Mouse (Mus musculus) kidney, postnatal 14 days (tissue): ENCODE measurements at regions not wholly inside any gene's neighbourhood (a gene's known extent, or its start where the extent isn't known, plus 50 kb on each side); places are given as distances from the start of the nearest gene placed in this dataset.

Source experiments
- DNase-seq: peaks from one replicate; pipeline ENCODE4 v3.0.0; 2022; ENCODE audit warnings: mixed read lengths

- DNase-seq: no peak
These were observed 125.8 kb upstream of the Tank start for GRCm38 (mm10) chr2:61452581-61452980.

- DNase-seq: no peak
These were observed 127.7 kb upstream of the Tank start for GRCm38 (mm10) chr2:61450731-61451130.

GRCm38 (mm10) chr2:61436591-61436990 lies 141.8 kb upstream of the Tank start:
- DNase-seq: no peak

DNA sequence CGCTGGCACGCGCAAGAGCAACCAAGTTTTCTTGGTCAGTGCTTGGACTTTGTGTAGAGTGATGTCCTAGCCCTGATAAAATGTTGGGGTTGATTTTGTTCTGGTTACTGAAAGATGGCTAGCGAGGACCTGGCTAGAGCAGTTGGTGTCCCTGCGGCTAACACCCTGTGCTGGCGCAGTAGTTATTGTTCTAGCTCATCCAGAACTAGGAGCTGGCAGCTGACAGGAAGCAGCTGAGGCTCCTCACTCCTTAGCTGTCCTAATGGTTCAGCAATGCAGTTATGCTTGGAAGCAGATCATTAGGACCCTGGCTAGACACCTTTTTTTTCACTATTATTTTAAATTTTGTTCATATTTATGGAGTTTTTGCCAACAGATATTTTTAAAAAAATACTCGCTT lies 170.5 kb upstream of the Tank start:
- DNase-seq: peak; percentile 20

GRCm38 (mm10) chr2:61406104-61406751 lies 172.2 kb upstream of the Tank start:
- no peak for DNase-seq

DNA sequence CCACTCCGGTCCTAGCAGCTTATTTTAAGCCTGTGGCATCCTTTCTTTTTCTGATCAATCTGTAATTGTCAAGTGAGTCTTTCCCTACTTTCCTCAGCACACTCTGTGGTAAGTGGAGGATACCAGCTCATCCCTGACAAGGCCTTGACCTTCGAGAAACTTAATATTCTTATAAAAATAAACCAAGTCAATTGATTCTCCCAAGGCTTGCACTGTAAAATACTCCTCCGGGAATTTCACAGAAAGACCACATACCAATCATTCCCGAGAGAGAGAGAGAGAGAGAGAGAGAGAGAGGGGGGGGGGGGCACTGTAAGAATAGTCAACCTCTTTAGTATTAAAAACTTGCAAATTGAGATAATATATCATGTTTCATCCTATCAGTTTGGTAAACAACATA lies 173.1 kb upstream of the Tank start:
- DNase-seq: no peak

DNA sequence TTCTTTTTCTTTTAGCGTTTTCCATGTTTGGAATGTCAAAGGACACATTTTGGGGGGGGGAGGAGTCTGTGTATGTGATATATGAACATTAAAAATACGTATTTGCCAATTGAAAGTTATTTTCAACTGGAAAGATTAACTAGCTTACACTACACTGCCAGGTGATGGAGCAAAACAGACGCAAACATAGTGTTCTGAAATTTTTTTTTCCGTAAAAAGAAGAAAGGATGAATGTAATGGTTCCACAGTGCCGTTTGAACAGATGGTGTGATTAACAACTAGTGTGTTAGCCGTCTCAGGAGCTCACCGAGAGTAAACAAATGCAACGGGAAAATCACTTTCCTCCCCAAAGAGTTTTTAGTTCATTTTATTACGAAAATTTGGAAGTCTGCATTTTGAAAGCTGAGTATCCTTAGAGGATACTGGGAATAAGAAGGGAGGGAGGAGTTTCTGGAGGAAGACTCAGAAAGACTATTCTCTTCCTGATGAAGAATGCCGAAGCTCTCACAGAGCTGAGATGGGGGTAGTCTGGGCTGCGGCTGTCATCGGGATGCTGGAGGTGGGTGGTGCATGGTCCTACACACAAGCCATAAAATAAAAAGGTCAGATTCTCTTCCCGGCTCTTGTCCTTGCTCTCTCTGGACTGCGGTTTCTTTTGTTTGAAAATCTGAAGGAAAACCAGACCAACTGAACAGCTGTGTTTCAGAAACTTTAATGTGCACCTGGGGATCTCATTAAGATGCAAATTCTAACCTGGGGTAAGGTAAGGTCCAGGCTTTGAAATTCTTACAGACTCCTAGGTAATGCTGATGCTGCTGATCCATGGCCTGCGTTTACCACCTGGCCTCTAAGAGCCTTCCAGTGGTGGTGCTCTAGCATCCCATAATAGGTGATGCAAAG lies 175.5 kb upstream of the Tank start:
- DNase-seq: peak; percentile 8

DNA sequence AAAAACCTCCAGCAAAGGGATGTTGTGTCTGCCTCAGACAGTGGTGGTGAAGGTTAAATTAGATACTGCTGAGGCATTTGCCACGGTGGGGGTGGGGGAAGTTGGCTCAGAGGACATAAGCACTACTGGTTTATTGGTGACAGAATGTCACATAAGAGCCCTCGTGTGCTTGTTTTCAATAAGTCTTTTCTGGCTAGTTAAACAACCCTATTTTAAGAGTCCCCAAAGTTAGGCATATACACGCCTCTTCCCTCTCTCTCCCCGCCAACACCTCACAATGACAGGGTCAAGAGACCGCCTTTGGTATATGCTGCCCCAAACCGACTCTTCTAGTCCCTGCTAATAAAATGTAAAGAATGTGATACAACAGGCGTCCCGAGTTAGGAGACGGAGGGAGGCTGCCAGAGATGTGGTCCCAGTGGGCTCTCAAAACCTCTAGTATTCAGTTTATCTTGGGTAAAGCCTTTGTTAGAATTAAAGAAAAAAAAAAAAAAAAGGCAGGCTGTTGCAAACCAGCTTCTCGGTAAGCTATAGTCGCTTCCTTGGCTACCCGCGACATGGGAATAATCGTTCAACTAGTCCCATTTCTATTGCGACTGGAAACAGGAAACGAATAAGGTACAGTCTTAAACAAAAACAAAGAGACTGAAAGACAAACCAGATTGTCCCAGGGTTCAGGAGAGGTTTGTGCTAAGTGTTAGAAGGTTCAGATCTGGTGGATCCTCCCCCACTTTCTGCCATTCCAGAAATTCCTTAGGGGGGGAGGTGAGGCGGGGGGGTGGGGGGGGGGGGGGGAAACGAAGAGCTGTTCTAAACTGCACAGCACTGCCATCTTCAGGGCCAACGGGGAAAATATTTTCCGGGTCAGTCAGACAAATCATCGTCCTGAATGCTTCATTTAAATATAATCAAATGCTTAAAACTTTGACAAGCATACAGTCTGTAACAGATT lies 176.5 kb upstream of the Tank start:
- peak; percentile 83 for DNase-seq

DNA sequence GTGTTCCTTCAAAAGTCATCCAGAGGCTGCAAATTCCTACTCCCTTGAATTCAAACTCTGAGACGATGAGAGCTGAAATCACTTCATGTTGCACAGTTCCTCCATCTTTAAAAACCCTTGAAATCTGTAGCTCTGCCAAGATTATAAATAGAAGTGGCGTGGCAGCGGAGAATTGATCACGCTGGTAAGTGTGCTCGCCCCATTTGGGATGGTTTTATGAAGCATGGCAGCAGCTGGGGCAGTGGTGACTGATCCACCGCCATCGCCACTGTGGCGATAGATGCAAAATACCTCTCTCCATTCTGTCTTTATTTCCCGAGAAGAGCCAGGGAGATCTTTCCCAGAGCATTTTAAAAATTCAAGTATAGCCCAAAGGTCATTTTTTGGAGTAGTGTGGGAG lies 179.8 kb upstream of the Tank start:
- DNase-seq: no peak

- no peak for DNase-seq
These were observed 188.8 kb upstream of the Tank start for GRCm38 (mm10) chr2:61389622-61390021.

GRCm38 (mm10) chr2:61389207-61389606 lies 189.2 kb upstream of the Tank start:
- DNase-seq: no peak

GRCm38 (mm10) chr2:61387561-61387960 lies 190.8 kb upstream of the Tank start:
- no peak for DNase-seq

DNA sequence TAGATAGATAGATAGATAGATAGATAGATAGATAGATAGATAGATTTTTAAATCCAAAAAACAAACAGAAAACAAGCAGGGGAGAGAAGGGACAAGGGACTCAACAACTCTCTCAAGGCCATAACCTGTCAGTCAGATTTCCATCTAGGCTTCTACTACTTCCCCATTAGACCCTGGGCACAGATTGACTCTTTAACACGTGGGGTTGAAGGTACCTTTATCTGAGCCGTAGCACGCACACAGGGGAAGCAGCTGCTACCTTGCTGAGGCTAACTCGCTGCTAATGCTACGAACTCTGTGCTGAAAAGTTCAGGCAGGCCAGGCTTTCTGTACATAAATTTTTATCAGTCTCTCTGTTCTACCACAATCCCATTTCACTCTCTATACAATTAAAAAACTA lies 191.4 kb upstream of the Tank start:
- no peak for DNase-seq

DNA sequence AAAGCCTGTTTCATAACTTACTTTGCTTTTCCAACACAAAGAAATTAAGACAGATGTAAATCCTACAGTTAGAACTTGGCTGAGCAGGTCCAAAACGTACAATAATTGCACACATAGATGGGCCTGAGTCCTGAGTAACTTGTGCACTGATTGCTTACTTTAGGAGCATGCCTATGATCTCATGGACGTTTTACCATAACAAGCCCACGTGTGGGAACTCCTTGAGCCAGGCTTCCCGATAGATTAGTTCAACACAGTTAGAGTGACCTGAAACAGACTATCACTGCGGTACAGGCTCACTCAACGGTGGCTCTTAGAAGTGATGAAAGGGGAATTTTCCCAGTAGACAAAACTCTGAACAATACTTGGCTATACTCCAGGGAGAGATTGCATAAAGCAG lies 193.9 kb upstream of the Tank start:
- DNase-seq: no peak

DNA sequence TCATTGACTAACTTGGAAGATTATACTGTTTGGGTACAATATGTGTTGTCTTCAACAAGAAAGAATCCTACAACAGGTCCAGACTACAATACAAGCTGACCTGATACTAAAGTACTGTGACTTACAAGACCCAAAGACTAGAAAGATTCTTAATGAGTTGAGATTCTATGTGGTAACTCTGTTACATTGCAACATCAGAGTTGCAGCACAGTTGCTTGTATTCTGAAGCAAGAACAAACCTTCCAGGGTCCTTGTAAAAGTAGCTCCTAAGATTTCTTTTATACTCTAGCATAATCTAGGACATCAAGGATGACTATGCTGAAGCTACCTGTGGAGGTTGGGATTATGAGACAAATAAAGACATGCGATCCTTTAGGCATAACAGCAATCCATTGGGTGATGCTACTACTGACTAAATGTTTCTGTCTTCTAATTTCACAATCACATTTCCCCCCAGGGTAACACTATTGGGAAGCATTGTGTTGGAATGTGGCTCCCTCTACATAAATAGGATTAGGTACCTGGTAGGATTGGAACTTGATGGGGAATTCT lies 194.6 kb upstream of the Tank start:
- DNase-seq: no peak

GRCm38 (mm10) chr2:61379076-61379475 lies 199.3 kb upstream of the Tank start:
- no peak for DNase-seq

DNA sequence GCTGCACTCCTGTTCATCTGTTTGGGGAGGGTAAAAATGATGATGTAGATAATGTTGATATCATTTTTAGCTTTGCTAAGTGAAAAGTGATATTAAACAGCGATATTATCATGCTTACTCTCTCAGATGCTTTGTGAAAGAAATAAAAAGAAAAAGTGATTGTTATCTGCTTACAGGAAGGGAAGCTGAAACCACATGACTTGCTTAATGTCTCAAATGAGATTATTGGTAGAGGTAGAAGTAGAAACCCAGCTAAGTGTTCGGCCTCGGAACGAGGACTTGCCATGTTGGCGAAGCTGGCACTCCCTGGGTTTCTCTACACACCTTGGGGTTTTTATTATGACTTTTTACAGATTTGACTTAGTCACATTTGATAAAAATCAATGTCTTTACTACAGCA lies 200.1 kb upstream of the Tank start:
- no peak for DNase-seq

- no peak for DNase-seq
These were observed 200.6 kb upstream of the Tank start for GRCm38 (mm10) chr2:61377756-61378155.

GRCm38 (mm10) chr2:61362606-61363005 lies 215.8 kb upstream of the Tank start:
- DNase-seq: peak; percentile 31

- no peak for DNase-seq
These were observed 217.0 kb upstream of the Tank start for GRCm38 (mm10) chr2:61361394-61361793.

DNA sequence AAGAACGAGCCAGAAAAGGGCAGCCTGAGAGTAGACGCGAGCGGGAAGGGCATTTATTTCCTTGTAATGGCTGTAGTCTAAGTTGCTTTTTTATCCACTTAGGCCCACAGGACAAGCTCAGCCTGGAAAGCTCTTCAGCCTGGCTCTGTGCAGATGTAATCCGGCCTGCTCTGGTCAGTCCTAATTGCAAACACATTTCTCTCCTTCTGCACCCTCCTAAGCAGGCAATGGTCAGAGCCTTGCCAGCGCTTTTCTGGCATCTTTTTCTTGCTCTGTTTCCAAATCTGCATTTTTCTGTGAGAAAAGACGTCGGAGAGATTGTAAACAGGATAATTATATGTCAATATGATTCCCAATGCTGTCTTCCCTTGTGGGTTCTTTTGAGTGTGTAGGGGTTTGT lies 224.3 kb upstream of the Tank start:
- DNase-seq: peak; percentile 13

GRCm38 (mm10) chr2:61347451-61347850 lies 230.9 kb upstream of the Tank start:
- DNase-seq: no peak
